22 mouse cellular contexts compared by ENCODE assay signal in genomic region chr4:27896396-27896795, GRCm38 (mm10).
"Had no signal": no experiment of that assay in that cellular context is flagged by ENCODE, and none has a peak within 500 bp of the region (broad histone marks: within the 10 kb centered on the region; RNA-seq: fewer than 3 reads in every experiment).

No protein-coding gene starts in this region.

- H3K4me2 ChIP-seq: limb, embryonic 12.5 days; limb, embryonic 15.5 days; liver, embryonic 11.5 days; lung, embryonic 14.5 days; midbrain, embryonic 12.5 days; midbrain, embryonic 15.5 days; neural tube, embryonic 12.5 days; neural tube, embryonic 15.5 days had no signal

- H3K9ac ChIP-seq: limb, embryonic 12.5 days; limb, embryonic 15.5 days; liver, embryonic 14.5 days; liver, postnatal 0 days; lung, embryonic 14.5 days; midbrain, embryonic 12.5 days; midbrain, embryonic 15.5 days; neural tube, embryonic 12.5 days; neural tube, embryonic 15.5 days had no signal

- H3K27me3 ChIP-seq: limb, embryonic 12.5 days; limb, embryonic 15.5 days; midbrain, embryonic 12.5 days; midbrain, embryonic 15.5 days; neural tube, embryonic 12.5 days; neural tube, embryonic 15.5 days had no signal

- H3K4me3 ChIP-seq: layer of hippocampus, adult 2 months; limb, embryonic 12.5 days; limb, embryonic 15.5 days; midbrain, embryonic 12.5 days; midbrain, embryonic 15.5 days; neural tube, embryonic 12.5 days; neural tube, embryonic 15.5 days had no signal

- DNase-seq: kidney, postnatal 25 days; left cerebral cortex, postnatal 4 days; liver, postnatal 0 days; lung, embryonic 14.5 days; right cerebral cortex, adult 18-20 months; right cerebral cortex, postnatal 14 days; right cerebral cortex, postnatal 4 days; thymus, adult 2 months; thymus, postnatal 25 days had no signal

- ATAC-seq: liver, postnatal 0 days; lung, postnatal 0 days; midbrain, embryonic 15.5 days had no signal

- H3K9me3 ChIP-seq: limb, embryonic 12.5 days; limb, embryonic 15.5 days; midbrain, embryonic 12.5 days; midbrain, embryonic 15.5 days; neural tube, embryonic 12.5 days; neural tube, embryonic 15.5 days had no signal

- H3K36me3 ChIP-seq: limb, embryonic 12.5 days; limb, embryonic 15.5 days; midbrain, embryonic 12.5 days; midbrain, embryonic 15.5 days; neural tube, embryonic 12.5 days; neural tube, embryonic 15.5 days had no signal

- H3K4me1 ChIP-seq: limb, embryonic 12.5 days; limb, embryonic 15.5 days; midbrain, embryonic 12.5 days; midbrain, embryonic 15.5 days; neural tube, embryonic 12.5 days; neural tube, embryonic 15.5 days had no signal

- H3K27ac ChIP-seq: kidney, postnatal 0 days; layer of hippocampus, adult 2 months; limb, embryonic 12.5 days; limb, embryonic 15.5 days; liver, embryonic 14.5 days; macrophage; midbrain, embryonic 12.5 days; midbrain, embryonic 15.5 days; neural tube, embryonic 12.5 days; neural tube, embryonic 15.5 days; stomach, postnatal 0 days had no signal
